Mouse (Mus musculus): Measurements from ENCODE around the gene Samd8. TPM values are rescaled to one million over a fixed set of nuclear protein-coding genes. Genes with fewer than 3 reads are reported as not detected.

Samd8 gene
- polyA plus RNA-seq, 1 experiment from 2014 or later: 12.5 TPM

DNA sequence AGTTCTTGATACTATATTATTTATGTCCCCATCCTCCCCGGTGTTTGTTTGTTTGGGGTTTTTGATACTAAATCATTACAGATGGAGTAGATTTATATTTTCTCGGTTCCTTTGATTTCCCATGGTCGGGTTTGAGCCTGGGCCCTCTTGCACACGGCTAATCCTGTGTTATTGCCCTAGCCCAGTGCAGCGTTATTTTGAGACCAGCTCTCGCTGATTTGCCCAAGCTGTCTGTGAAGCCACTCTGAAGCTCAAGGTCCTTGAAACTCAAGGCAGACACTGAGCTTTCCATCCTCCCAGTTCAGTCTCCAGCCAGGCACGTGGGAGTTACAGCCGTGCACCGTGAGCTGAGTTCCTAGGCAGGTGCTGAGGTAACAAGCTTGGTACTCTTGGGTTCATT, 11.2 kb downstream of the Samd8 start:
- H3K4me2 ChIP-seq (ENCODE audit: low read depth, low read length): no peak overlapping the region
- no peak overlapping the region for H3K4me3 ChIP-seq (ENCODE audit: low read length)
- no peak for ATAC-seq
- H3K36me3 ChIP-seq (ENCODE audit: control insufficient read depth, insufficient read depth, low read length): no peaks in the 10 kb centered on the region
- H3K9me3 ChIP-seq (ENCODE audit: control insufficient read depth, low read length): no peaks in the 10 kb centered on the region
- no peak overlapping the region for H3K9ac ChIP-seq (ENCODE audit: low read depth, low read length)
- 85% methylated on average over 9 of the region's 9 CpGs for WGBS
- H3K27me3 ChIP-seq (replicated peaks; ENCODE audit: control insufficient read depth, insufficient read depth, low read length): no peaks in the 10 kb centered on the region
- H3K4me1 ChIP-seq (ENCODE audit: control insufficient read depth, insufficient read depth, low read length): peaks cover 7% of the 10 kb centered on the region; the same call in 1 of the 2 replicates
- no peak overlapping the region for H3K27ac ChIP-seq (ENCODE audit: low read length)

DNA sequence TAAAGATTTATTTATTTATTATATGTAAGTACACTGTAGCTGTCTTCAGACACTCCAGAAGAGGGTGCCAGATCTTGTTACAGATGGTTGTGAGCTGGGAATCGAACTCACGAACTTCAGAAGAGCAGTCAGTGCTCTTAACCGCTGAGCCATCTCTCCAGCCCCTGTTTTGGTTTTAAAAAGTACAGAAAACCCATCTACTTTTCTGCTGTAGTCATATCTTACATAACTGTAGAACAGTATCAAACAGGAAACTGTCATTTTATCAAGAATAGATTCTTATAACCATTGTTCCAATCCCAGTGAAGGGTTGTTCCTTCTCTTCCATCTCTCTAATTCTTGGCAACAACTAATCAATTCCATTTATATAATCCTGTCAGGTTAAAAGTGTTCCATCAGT, 13.4 kb downstream of the Samd8 start:
- WGBS: 93% methylated on average over 3 of the region's 3 CpGs
- ATAC-seq: no peak

DNA sequence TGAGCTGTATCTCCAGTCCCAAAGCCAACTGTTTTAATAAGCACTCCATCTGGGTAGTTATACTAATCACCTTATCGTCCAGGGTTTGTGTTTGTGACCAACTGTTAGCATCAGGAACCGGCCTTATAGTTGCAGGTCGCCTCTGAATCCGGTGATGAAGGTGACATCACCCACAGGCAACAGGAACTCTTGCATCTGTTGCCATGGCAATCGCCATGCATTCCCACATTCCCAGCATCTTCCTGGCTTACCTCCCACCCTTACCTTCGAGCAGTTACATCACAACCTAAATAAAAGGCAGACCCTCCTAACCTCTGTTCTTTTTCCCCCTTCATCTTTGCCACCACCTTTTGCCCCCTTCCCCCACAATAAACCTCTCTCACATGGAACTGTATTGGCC, 14.3 kb downstream of the Samd8 start:
- 86% methylated on average over 6 of the region's 6 CpGs for WGBS
- ATAC-seq: no peak
- no peaks in the 10 kb centered on the region for H3K27me3 ChIP-seq (replicated peaks; ENCODE audit: control insufficient read depth, insufficient read depth, low read length)

More for the DNA sequence above, 13.4 kb downstream of the Samd8 start:
- Histone ChIP-seq H3K27ac (ENCODE audit: low read length) (no peak overlapping the region), H3K9me3 (ENCODE audit: control insufficient read depth, low read length) (no peaks in the 10 kb centered on the region), H3K36me3 (ENCODE audit: control insufficient read depth, insufficient read depth, low read length) (no peaks in the 10 kb centered on the region), H3K9ac (ENCODE audit: low read depth, low read length) (no peak overlapping the region), H3K4me2 (ENCODE audit: low read depth, low read length) (no peak overlapping the region), H3K27me3 (replicated peaks; ENCODE audit: control insufficient read depth, insufficient read depth, low read length) (no peaks in the 10 kb centered on the region), H3K4me3 (ENCODE audit: low read length) (no peak overlapping the region), H3K4me1 (ENCODE audit: control insufficient read depth, insufficient read depth, low read length) (peaks cover 3% of the 10 kb centered on the region; the same call in 1 of the 2 replicates)

DNA sequence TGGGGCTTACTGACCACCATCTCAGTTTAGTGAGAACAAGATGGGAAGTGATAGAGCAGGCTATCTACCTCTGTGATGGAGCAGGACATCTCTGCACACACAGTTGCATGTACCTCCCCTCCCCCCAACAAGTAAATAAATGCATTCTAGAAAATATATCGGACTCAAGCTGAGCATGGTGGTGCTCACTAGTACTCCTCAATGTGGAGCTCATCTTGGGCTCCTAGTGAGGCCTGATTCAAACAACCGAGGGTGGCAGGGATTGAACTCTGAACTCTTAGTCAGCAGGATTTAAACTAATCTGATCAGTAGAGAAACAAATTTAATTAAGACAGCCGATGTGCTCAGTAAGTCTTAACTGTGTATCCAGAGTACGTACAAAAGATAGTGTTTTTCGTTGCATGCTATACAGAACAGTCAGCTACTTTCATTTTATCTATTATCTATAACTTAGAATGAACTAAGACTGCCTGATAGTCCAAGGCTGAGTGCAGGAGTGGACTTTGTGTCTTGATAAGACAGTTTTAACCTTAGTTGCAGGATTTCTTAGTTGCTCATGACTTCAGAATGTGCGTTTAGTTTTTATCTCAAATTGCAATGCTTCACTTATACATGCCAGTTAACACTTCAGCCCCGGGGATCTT, 15.5 kb downstream of the Samd8 start:
- no peaks in the 10 kb centered on the region for H3K27me3 ChIP-seq (replicated peaks; ENCODE audit: control insufficient read depth, insufficient read depth, low read length)
- peak overlapping the region; percentile 64 for H3K27ac ChIP-seq (ENCODE audit: low read length)
- peak overlapping the region; percentile 30 for H3K4me2 ChIP-seq (ENCODE audit: low read depth, low read length)
- peak overlapping the region; percentile 5 for H3K4me3 ChIP-seq (ENCODE audit: low read length)
- no peaks in the 10 kb centered on the region for H3K36me3 ChIP-seq (ENCODE audit: control insufficient read depth, insufficient read depth, low read length)
- no peaks in the 10 kb centered on the region for H3K9me3 ChIP-seq (ENCODE audit: control insufficient read depth, low read length)
- ATAC-seq: peak; percentile 91
- 58% methylated on average over 7 of the region's 7 CpGs for WGBS
- no peak overlapping the region for H3K9ac ChIP-seq (ENCODE audit: low read depth, low read length)
- 0 out of 2 replicates have a peak, but pooled peaks cover 3% of the 10 kb centered on the region for H3K4me1 ChIP-seq (ENCODE audit: control insufficient read depth, insufficient read depth, low read length)

More for the DNA sequence above, 14.3 kb downstream of the Samd8 start:
- Histone ChIP-seq H3K4me3 (ENCODE audit: low read length) (no peak overlapping the region), H3K27ac (ENCODE audit: low read length) (no peak overlapping the region), H3K9me3 (ENCODE audit: control insufficient read depth, low read length) (no peaks in the 10 kb centered on the region), H3K4me2 (ENCODE audit: low read depth, low read length) (no peak overlapping the region), H3K9ac (ENCODE audit: low read depth, low read length) (no peak overlapping the region), H3K4me1 (ENCODE audit: control insufficient read depth, insufficient read depth, low read length) (0 out of 2 replicates have a peak, but pooled peaks cover 3% of the 10 kb centered on the region), H3K36me3 (ENCODE audit: control insufficient read depth, insufficient read depth, low read length) (no peaks in the 10 kb centered on the region)

DNA sequence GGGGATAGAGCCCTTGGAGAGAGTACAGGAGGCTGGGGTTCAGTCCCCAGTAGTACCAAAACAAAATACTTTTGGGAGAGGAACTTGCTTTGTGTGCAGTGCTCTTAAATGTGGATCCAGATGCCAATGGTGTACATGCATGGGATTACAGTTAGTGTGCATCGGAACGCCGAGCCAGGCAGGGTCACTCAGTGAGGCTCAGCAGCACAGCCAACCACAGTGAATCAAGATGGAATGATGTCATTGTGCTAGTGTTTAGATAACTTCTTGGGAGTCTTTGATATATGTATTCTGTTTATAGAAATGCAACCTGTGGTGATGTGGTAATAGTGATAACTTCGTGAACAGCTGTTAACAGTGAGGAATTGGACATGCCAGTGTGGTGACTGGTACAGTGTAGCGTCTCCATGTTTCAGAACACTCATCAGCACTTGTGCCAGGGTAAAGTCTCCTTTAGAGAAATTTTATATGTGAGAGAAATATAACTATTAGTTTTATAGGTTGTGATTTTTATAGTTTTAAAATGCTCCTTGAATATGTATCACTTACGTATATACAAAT, 16.1 kb downstream of the Samd8 start:
- WGBS: 77% methylated on average over 6 of the region's 6 CpGs
- Histone ChIP-seq H3K4me3 (ENCODE audit: low read length) (no peak overlapping the region), H3K9ac (ENCODE audit: low read depth, low read length) (no peak overlapping the region), H3K9me3 (ENCODE audit: control insufficient read depth, low read length) (no peaks in the 10 kb centered on the region), H3K36me3 (ENCODE audit: control insufficient read depth, insufficient read depth, low read length) (no peaks in the 10 kb centered on the region), H3K27ac (ENCODE audit: low read length) (peak overlapping the region; percentile 62), H3K4me2 (ENCODE audit: low read depth, low read length) (peak overlapping the region; percentile 30), H3K27me3 (replicated peaks; ENCODE audit: control insufficient read depth, insufficient read depth, low read length) (no peaks in the 10 kb centered on the region), H3K4me1 (ENCODE audit: control insufficient read depth, insufficient read depth, low read length) (0 out of 2 replicates have a peak, but pooled peaks cover 3% of the 10 kb centered on the region)
- ATAC-seq: peak; percentile 67

DNA sequence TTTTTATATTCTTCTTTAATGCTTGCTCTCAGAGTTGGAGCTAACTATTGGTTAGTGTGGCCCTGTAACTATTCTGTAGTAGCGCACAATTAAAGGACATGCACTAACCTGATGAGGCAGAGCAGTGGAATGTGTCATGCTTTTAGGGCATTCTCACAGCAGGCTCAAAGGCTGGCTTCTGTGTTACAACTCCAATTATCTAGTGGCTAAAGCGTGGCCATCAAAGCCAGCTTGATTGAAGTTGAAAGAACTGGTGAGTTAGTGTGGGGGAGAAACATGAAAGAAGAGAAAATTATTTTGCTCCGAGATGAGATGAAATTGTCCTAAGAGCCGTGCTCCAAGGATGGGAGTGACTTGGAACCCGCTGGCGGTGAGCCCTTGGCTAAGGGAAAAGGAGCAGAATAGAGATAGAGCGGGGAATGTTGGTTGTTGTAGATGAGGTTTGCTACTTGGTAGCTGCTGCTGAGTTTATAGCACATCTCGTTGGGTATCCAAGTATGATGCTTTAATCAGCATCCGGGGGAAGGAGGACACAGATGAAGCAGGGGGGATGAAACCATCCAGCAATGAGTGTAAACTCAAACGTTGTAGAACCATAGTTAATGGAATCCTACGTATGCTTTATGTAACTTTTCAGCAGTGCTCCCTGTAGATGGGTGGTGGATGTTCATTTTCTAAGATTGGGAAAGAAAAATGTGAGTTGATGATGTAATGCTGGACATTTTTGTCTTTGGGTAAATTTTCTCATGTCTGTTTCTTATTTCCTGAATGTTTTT, 22.4 kb downstream of the Samd8 start:
- H3K9ac ChIP-seq (ENCODE audit: low read depth, low read length): no peak overlapping the region
- 86% methylated on average over 11 of the region's 11 CpGs for WGBS
- ATAC-seq: no peak
- no peaks in the 10 kb centered on the region for H3K27me3 ChIP-seq (replicated peaks; ENCODE audit: control insufficient read depth, insufficient read depth, low read length)
- H3K9me3 ChIP-seq (ENCODE audit: control insufficient read depth, low read length): no peaks in the 10 kb centered on the region
- no peak overlapping the region for H3K4me3 ChIP-seq (ENCODE audit: low read length)
- no peak overlapping the region for H3K27ac ChIP-seq (ENCODE audit: low read length)
- H3K36me3 ChIP-seq (ENCODE audit: control insufficient read depth, insufficient read depth, low read length): 0 out of 2 replicates have a peak, but pooled peaks cover 3% of the 10 kb centered on the region
- H3K4me1 ChIP-seq (ENCODE audit: control insufficient read depth, insufficient read depth, low read length): no peaks in the 10 kb centered on the region
- H3K4me2 ChIP-seq (ENCODE audit: low read depth, low read length): no peak overlapping the region

DNA sequence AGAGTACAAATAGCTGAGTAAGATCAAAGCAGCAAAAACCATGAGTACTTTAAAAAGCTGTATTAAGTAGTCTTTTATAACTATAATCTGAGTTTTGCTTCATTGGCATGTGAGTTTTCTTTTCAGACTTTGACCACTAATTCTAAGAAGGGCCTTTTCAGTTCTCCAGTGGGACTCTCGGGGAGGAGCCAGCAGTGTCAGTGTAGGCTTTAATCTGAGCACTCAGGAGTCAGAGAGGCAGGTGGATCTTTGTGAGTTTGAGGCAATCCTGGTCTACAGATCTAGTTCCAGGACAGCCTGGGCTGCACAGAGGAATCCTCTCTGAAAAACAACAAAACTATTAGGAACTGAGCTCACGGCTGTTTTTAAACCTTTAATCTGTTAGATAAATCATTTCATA, 23.6 kb downstream of the Samd8 start:
- H3K4me3 ChIP-seq (ENCODE audit: low read length): no peak overlapping the region
- H3K27me3 ChIP-seq (replicated peaks; ENCODE audit: control insufficient read depth, insufficient read depth, low read length): no peaks in the 10 kb centered on the region
- H3K9me3 ChIP-seq (ENCODE audit: control insufficient read depth, low read length): no peaks in the 10 kb centered on the region
- peak; percentile 60 for ATAC-seq
- H3K36me3 ChIP-seq (ENCODE audit: control insufficient read depth, insufficient read depth, low read length): 0 out of 2 replicates have a peak, but pooled peaks cover 5% of the 10 kb centered on the region
- H3K4me1 ChIP-seq (ENCODE audit: control insufficient read depth, insufficient read depth, low read length): no peaks in the 10 kb centered on the region
- 61% methylated on average over 2 of the region's 2 CpGs for WGBS
- no peak overlapping the region for H3K4me2 ChIP-seq (ENCODE audit: low read depth, low read length)
- H3K27ac ChIP-seq (ENCODE audit: low read length): no peak overlapping the region
- H3K9ac ChIP-seq (ENCODE audit: low read depth, low read length): no peak overlapping the region

DNA sequence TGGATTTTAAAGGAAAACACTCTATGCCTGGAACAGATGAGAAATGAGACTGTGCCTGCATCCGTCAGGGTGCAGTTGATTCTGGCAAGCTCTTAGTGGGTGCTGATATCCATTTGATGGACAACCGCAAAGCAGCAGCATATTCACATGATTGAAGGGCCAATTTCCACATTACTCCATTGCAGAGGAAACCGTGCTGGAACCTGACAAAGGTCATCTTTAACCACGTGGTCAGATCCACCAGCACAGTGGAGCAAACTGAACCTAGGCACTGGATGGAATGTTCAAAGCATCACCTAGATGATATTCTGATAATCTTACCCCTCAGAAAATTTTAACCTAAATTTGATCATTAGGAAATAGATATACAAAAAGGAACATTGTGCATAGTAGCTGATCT, 25.9 kb downstream of the Samd8 start:
- H3K4me2 ChIP-seq (ENCODE audit: low read depth, low read length): no peak overlapping the region
- H3K4me1 ChIP-seq (ENCODE audit: control insufficient read depth, insufficient read depth, low read length): no peaks in the 10 kb centered on the region
- H3K9ac ChIP-seq (ENCODE audit: low read depth, low read length): no peak overlapping the region
- H3K4me3 ChIP-seq (ENCODE audit: low read length): no peak overlapping the region
- H3K36me3 ChIP-seq (ENCODE audit: control insufficient read depth, insufficient read depth, low read length): peaks cover 15% of the 10 kb centered on the region; the same call in 1 of the 2 replicates
- H3K9me3 ChIP-seq (ENCODE audit: control insufficient read depth, low read length): no peaks in the 10 kb centered on the region
- H3K27ac ChIP-seq (ENCODE audit: low read length): no peak overlapping the region
- no peaks in the 10 kb centered on the region for H3K27me3 ChIP-seq (replicated peaks; ENCODE audit: control insufficient read depth, insufficient read depth, low read length)
- ATAC-seq: no peak
- 88% methylated on average over 4 of the region's 4 CpGs for WGBS

DNA sequence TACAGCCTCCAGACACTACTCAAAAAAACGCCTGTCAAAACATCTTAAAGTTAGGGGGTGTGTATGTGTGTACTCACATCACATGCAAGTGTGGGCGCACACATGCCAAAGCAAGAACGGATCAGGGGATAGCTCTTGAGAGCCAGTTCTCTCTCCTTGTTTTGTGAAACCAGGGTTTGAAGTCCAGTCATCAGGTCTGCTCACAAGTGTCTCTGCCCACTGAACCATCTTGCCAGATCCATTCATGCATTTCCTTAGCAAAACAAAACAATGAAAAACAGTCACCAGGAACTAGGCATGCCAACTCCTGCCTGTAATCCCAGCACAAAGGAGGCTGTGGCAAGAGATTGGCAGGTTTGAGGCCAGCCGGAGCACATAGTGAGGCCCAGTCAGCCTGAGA, 36.2 kb downstream of the Samd8 start:
- Histone ChIP-seq H3K9me3 (ENCODE audit: control insufficient read depth, low read length) (no peaks in the 10 kb centered on the region), H3K4me1 (ENCODE audit: control insufficient read depth, insufficient read depth, low read length) (peaks cover 4% of the 10 kb centered on the region; the same call in 1 of the 2 replicates), H3K4me3 (ENCODE audit: low read length) (no peak overlapping the region), H3K27me3 (replicated peaks; ENCODE audit: control insufficient read depth, insufficient read depth, low read length) (no peaks in the 10 kb centered on the region), H3K4me2 (ENCODE audit: low read depth, low read length) (no peak overlapping the region), H3K27ac (ENCODE audit: low read length) (no peak overlapping the region), H3K36me3 (ENCODE audit: control insufficient read depth, insufficient read depth, low read length) (peaks cover 3% of the 10 kb centered on the region; the same call in 1 of the 2 replicates), H3K9ac (ENCODE audit: low read depth, low read length) (no peak overlapping the region)
- WGBS: 91% methylated on average over 4 of the region's 4 CpGs
- ATAC-seq: no peak

Data from intestine, embryonic 16.5 days (tissue).